Mouse (Mus musculus): Measurements from ENCODE around the gene Higd1a.
A peak's percentile ranks its signal among the peaks of the same experiment; 100 is the strongest.

Gene Higd1a

GRCm38 (mm10) chr9:121877052-121877740 lies 19.0 kb upstream of the Higd1a start:
- peak; percentile 78 for DNase-seq

DNA sequence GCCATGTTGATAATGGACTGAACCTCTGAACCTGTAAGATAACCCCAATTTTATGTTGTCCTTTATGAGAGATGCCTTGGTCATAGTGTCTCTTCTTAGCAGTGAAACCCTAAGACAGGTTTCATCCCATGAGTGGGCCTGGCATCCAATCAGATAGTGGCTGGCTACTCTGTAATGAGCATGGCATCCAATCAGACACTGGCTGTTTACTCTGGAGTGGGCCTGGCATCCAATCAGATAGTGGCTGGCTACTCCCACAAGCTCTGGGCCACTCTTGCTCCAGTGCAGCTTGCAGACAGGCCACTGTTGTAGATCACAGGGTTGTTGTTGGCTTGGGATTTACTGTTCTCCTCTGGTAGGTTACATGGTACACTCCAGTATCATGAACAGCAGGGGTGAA lies 15.4 kb upstream of the Higd1a start:
- no peak for DNase-seq

DNA sequence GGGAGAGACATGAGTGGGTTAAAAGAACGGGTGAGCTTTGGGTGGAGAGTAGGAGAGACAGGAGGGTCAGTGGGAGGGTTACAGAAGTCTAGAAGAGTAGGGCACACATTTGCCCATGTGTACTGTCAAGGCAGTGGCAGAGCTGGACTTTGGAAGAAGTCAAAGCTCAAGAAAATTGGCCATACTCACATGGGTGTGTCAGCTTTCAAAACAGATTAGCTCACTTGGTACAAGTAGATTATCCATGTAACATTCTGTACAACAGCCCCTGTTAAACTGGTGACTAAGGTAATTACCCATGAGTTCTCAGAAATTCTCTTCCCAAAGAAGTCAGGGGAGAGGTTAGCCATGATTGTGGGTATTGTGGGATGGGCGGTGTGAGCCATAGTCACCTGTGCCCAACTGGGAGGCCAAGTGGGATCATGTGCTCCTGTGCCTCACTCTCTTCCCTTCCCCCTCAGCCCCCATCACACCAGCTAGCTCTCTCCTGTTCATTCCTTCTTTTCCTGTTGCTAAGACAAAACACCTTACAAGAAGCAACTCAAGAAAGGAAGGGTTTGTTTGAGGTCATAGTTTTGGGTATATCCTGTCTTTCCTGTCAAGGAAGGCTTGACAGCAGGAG lies 14.0 kb upstream of the Higd1a start:
- DNase-seq: no peak

DNA sequence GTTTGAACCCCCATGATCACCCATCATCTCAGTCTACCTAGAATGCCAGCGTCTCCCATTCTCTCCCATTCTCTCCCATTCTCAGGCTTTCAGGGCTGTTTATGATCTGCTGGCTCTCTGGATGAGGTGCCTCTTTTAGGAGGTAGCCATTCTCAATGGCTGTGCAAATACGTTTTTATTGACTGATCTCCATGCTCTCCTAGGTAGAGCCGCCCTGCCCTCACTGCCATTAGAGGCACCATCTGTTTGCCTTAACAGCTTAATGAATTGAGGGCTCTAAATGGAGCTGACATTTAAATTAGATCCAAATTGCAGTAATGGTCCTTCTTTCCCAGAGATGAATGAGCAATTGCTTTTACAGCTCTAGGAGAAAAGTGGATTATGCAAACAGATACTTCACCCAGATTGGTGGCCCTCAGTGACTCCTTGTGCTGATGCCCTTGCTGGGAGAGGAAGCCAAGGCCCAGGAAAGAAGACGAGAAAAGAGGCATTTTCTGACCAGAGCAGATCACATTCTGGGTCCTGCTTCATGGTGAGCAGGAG lies 11.9 kb upstream of the Higd1a start:
- no peak for DNase-seq

- no peak for DNase-seq
These were observed 11.3 kb upstream of the Higd1a start for GRCm38 (mm10) chr9:121869432-121869831.

DNA sequence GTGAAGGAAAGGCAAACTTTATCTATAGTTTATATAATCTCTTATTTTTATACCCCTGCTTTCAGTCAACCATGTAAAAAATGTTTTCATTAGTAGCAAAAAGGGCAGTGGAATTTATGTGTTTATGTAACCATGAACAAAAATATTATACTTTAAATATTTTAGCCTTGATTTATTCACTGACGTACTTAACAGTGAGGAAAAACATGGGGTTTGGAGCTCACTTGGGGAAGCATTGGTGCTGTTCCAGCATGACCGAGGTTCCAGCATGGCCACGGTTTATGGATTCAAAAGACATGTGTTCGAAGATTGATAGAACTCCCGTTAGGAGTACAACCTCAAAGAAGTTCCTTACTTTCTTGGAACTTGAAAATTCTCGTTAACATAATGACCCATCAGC lies 10.1 kb upstream of the Higd1a start:
- DNase-seq: no peak

GRCm38 (mm10) chr9:121867632-121868031 lies 9.5 kb upstream of the Higd1a start:
- DNase-seq: no peak

GRCm38 (mm10) chr9:121865425-121866008 lies 7.4 kb upstream of the Higd1a start:
- no peak for DNase-seq

- DNase-seq: no peak
These were observed 6.7 kb upstream of the Higd1a start for GRCm38 (mm10) chr9:121864837-121865236.

DNA sequence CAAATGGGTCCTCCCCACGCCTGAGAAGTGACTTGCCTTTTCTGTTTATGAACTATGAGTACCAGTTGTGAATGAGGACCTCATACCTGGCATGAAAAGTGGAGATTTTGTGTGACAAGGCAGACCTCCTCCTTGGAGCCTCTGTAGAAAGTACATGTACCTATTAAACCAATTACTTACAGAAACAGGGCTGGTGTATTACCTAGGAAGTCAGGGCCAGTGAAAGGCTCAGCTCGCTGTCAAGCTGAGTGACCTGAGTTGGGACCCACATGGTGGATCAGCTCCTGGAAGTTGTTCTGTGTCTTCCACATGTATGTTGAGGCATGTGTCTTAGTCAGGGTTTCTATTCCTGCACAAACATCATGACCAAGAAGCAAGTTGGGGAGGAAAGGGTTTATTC lies 2.8 kb upstream of the Higd1a start:
- DNase-seq: no peak

GRCm38 (mm10) chr9:121859345-121859744 lies 1.2 kb upstream of the Higd1a start:
- no peak for DNase-seq

- peak; percentile 98 for DNase-seq
These were observed 549 bp downstream of the Higd1a start for GRCm38 (mm10) chr9:121857474-121858152.

DNA sequence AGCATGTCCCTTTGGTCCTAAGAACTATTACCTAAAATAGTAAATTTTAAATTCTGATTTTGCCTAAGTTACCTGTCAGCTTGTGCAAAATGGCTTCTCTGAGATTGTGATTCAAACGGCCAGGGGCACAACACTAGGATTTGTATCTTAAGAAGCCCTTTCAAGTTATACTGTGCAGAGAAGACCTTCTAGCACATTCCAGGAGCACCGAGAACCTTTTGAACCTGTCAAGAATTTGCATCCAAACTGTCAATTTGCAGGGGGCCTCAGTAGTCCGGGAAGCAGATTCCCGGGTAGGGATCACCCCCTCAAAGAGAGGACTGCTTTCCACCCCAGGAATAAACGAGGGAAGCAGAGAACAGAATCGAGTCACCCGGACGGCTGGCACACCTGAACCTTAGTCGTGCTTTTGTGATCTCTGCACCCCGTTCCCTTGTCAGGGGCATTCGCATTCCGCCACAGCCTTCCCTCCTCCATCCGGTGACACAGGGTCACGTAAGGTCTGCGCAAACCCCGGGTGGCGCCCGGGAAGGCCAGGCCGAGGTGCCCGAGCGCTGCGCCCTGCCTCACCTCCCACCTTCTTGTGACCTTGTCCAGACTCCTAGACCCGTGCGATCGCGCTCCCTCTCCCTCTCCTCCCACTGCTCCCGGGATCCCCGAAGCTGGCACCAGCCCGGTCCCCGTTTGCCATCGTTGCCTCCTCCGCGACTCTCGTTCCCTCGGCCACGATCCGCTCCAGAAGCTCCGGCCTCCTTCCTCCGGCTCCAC lies 1.3 kb downstream of the Higd1a start:
- DNase-seq: peak in 1 of 2 experiments; percentile 52

- no peak for DNase-seq
These were observed 3.9 kb downstream of the Higd1a start for GRCm38 (mm10) chr9:121854246-121854645.

DNA sequence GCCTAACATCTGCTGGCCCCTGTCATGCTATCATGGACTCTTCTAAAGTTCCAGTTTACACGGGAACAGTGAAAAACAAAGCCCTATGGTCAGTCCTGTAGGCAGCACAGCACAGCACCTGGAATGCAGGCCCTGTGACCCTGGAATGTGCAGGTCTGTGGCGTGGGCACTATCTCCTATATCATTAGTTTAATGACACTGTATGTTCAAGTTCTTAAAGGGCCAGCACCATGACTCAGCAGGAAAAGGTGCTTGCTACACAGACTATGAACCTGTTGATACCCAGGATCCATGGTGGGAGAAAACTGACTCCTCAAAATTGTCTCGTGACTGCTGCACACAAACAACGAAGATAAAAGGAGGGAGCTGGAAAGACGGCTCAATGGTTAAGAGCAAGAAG lies 10.3 kb downstream of the Higd1a start:
- DNase-seq: no peak

- no peak for DNase-seq
These were observed 11.0 kb downstream of the Higd1a start for GRCm38 (mm10) chr9:121847138-121847537.

DNA sequence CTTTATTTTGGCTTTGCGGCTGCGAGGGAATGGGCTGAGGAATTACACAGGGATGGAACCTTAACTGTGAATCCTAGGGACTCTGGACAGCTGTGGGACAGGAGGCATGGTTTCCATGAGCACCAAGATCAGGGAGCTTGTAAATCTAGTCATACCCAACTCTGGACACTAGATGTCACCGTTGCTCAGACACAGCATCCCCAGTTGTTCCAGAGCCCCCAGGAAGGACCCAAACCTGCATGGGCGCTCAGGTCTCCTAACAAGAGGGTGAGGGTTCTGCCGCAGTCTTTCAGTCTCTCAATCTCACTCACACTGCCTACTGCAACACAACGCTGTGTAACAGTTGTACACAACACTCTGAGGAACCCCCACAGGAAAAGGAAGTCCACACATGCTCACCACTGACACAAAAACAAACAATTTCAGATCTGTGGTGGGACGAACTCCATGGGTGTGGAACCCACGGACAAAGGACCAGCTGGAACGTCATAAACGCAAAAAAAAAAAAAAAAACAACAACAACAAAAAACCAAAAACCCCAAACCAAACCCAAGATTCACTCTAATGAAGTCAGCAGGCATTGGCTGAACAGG lies 11.5 kb downstream of the Higd1a start:
- peak in 1 of 2 experiments; percentile 22 for DNase-seq

- no peak for DNase-seq
These were observed 15.2 kb downstream of the Higd1a start for GRCm38 (mm10) chr9:121842914-121843313.

- no peak for DNase-seq
These were observed 18.6 kb downstream of the Higd1a start for GRCm38 (mm10) chr9:121839622-121839965.

- DNase-seq: peak in 1 of 2 experiments; percentile 29
These were observed 19.1 kb downstream of the Higd1a start, which contains the start of gene Ccdc13 for GRCm38 (mm10) chr9:121838829-121839621. TSS of gene Ccdc13 (minus strand) at chr9:121839461.

- DNase-seq: no peak
These were observed 20.2 kb downstream of the Higd1a start for GRCm38 (mm10) chr9:121838008-121838407.

Measured in cerebellum, adult 18-20 months (tissue).